Mouse (Mus musculus) MEL (cell line): Measurements from ENCODE around the gene Qars. TPM values are rescaled to one million over a fixed set of nuclear protein-coding genes. Genes with fewer than 3 reads are reported as not detected.

Experiments used
- polyA plus RNA-seq, 2 experiments: library from polyadenylated mRNA; stranded (reverse) in 1 of 2; unstranded in 1 of 2; fragments of >175 nt in 1 of 2; fragments of >200 nt in 1 of 2; gene quantifications; 2 replicates each; pipeline versions ENCODE4 v1.2.1 to v1.2.4; 2012; ENCODE audit warnings: low replicate concordance in 2 of 2, low read depth in 1 of 2; ENCODE audit not compliant: insufficient read length in 2 of 2, insufficient read depth in 1 of 2, missing spikeins in 1 of 2
- total RNA-seq: library from RNA; depleted of rRNA; stranded (reverse); fragments of 300-350 nt; gene quantifications from 2 replicates; pipeline ENCODE4 v1.2.3, GENCODE M21; 2012; rRNA removed

Qars gene
- total and polyA plus RNA-seq, 3 experiments = 286 to 407 TPM; not detected in 1

Other genes with a start within 250 kb of the Qars start
- gene Dag1, start 243.7 kb upstream of the Qars start, total RNA-seq = 7.8 and 8.1 TPM in 2 replicates
- gene Dag1, start 243.7 kb upstream of the Qars start, polyA plus RNA-seq = 10 to 100 TPM in 1 of 2 experiments, not detected in 1; 27.6 TPM
- 1.6 and 2.0 TPM in 2 replicates for gene Nicn1, start 217.3 kb upstream of the Qars start, total RNA-seq
- gene Nicn1, start 217.3 kb upstream of the Qars start, polyA plus RNA-seq = 1 to 10 TPM in 1 of 2 experiments, not detected in 1; 4.7 TPM
- 0.15 and 0.26 TPM in 2 replicates for gene Amt, start 210.9 kb upstream of the Qars start, total RNA-seq
- under 1 TPM in 1 of 2 experiments, not detected in 1; 0.58 TPM for gene Amt, start 210.9 kb upstream of the Qars start, polyA plus RNA-seq
- 80.9 and 83.1 TPM in 2 replicates for gene Rhoa, start 201.6 kb upstream of the Qars start, total RNA-seq
- gene Rhoa, start 201.6 kb upstream of the Qars start, polyA plus RNA-seq = 100 to 1,000 TPM in 1 of 2 experiments, not detected in 1; 241 TPM
- 3.4 and 4.9 TPM in 2 replicates for gene Tcta, start 201.5 kb upstream of the Qars start, total RNA-seq
- 1 to 10 TPM in 1 of 2 experiments, not detected in 1; 7.0 TPM for gene Tcta, start 201.5 kb upstream of the Qars start, polyA plus RNA-seq
- gene Gpx1, start 168.8 kb upstream of the Qars start, total RNA-seq = 1,163 and 1,351 TPM in 2 replicates
- 1,000 to 10,000 TPM; 1,085 to 1,266 TPM for gene Gpx1, start 168.8 kb upstream of the Qars start, polyA plus RNA-seq
- gene Usp4, start 159.9 kb upstream of the Qars start, total RNA-seq = 85.4 and 88.4 TPM in 2 replicates
- 100 to 1,000 TPM in 1 of 2 experiments, not detected in 1; 128 TPM for gene Usp4, start 159.9 kb upstream of the Qars start, polyA plus RNA-seq
- gene 1700102P08Rik, start 114.9 kb upstream of the Qars start, total RNA-seq = 0.69 and 0.92 TPM in 2 replicates
- gene 1700102P08Rik, start 114.9 kb upstream of the Qars start, polyA plus RNA-seq = 1 to 10 TPM in 1 of 2 experiments, not detected in 1; 1.0 TPM
- gene Ccdc36, start 79.2 kb upstream of the Qars start, total RNA-seq = not detected in 2 replicates
- gene Ccdc36, start 79.2 kb upstream of the Qars start, polyA plus RNA-seq = not detected
- not detected in 2 replicates for gene BC048562, start 71.2 kb upstream of the Qars start, total RNA-seq
- gene BC048562, start 71.2 kb upstream of the Qars start, polyA plus RNA-seq = not detected
- gene Ccdc71, start 47.2 kb upstream of the Qars start, total RNA-seq = 18.3 and 23.1 TPM in 2 replicates
- 10 to 100 TPM in 1 of 2 experiments, not detected in 1; 39.9 TPM for gene Ccdc71, start 47.2 kb upstream of the Qars start, polyA plus RNA-seq
- gene Klhdc8b, start 46.1 kb upstream of the Qars start, total RNA-seq = 48.0 and 71.9 TPM in 2 replicates
- gene Klhdc8b, start 46.1 kb upstream of the Qars start, polyA plus RNA-seq = 10 to 100 TPM; 57.3 to 77.2 TPM
- 0.56 and 0.58 TPM in 2 replicates for gene Lamb2, start 28.0 kb upstream of the Qars start, total RNA-seq
- under 1 TPM in 1 of 2 experiments, not detected in 1; 0.84 TPM for gene Lamb2, start 28.0 kb upstream of the Qars start, polyA plus RNA-seq
- gene Usp19, start 17.1 kb upstream of the Qars start, total RNA-seq = 69.0 and 76.1 TPM in 2 replicates
- 100 to 1,000 TPM in 1 of 2 experiments, not detected in 1; 162 TPM for gene Usp19, start 17.1 kb upstream of the Qars start, polyA plus RNA-seq
- gene Qrich1, start 9.1 kb downstream of the Qars start, total RNA-seq = 122 and 126 TPM in 2 replicates
- gene Qrich1, start 9.1 kb downstream of the Qars start, polyA plus RNA-seq = 100 to 1,000 TPM in 1 of 2 experiments, 10 to 100 TPM in 1; 84.5 to 161 TPM
- 488 and 550 TPM in 2 replicates for gene Impdh2, start 52.6 kb downstream of the Qars start, total RNA-seq
- gene Impdh2, start 52.6 kb downstream of the Qars start, polyA plus RNA-seq = 100 to 1,000 TPM in 1 of 2 experiments, not detected in 1; 519 TPM
- gene Ndufaf3, start 59.7 kb downstream of the Qars start, total RNA-seq = 38.0 and 42.7 TPM in 2 replicates
- 10 to 100 TPM in 1 of 2 experiments, not detected in 1; 66.8 TPM for gene Ndufaf3, start 59.7 kb downstream of the Qars start, polyA plus RNA-seq
- gene Dalrd3, start 62.2 kb downstream of the Qars start, total RNA-seq = 64.9 and 85.8 TPM in 2 replicates
- 100 to 1,000 TPM in 1 of 2 experiments, not detected in 1; 126 TPM for gene Dalrd3, start 62.2 kb downstream of the Qars start, polyA plus RNA-seq
- 43.2 and 43.5 TPM in 2 replicates for gene Wdr6, start 71.0 kb downstream of the Qars start, total RNA-seq
- gene Wdr6, start 71.0 kb downstream of the Qars start, polyA plus RNA-seq = 10 to 100 TPM in 1 of 2 experiments, not detected in 1; 44.9 TPM
- gene P4htm, start 90.0 kb downstream of the Qars start, total RNA-seq = 0.08 and 0.10 TPM in 2 replicates
- gene P4htm, start 90.0 kb downstream of the Qars start, polyA plus RNA-seq = under 1 TPM in 1 of 2 experiments, not detected in 1; 0.22 TPM
- 55.8 and 59.6 TPM in 2 replicates for gene Arih2, start 141.7 kb downstream of the Qars start, total RNA-seq
- gene Arih2, start 141.7 kb downstream of the Qars start, polyA plus RNA-seq = 10 to 100 TPM in 1 of 2 experiments, not detected in 1; 66.5 TPM
- gene Slc25a20, start 154.4 kb downstream of the Qars start, total RNA-seq = 15.6 and 19.3 TPM in 2 replicates
- gene Slc25a20, start 154.4 kb downstream of the Qars start, polyA plus RNA-seq = 10 to 100 TPM in 1 of 2 experiments, not detected in 1; 24.1 TPM
- 18.9 and 22.4 TPM in 2 replicates for gene Prkar2a, start 181.6 kb downstream of the Qars start, total RNA-seq
- 100 to 1,000 TPM in 1 of 2 experiments, 10 to 100 TPM in 1; 87.9 to 230 TPM for gene Prkar2a, start 181.6 kb downstream of the Qars start, polyA plus RNA-seq